Mouse (Mus musculus) kidney, adult 11 months (tissue): ENCODE measurements around the gene Tmbim1.

Experiments used
- DNase-seq: peaks from one replicate; pipeline ENCODE4 v3.0.0; 2022

Gene Tmbim1

DNA sequence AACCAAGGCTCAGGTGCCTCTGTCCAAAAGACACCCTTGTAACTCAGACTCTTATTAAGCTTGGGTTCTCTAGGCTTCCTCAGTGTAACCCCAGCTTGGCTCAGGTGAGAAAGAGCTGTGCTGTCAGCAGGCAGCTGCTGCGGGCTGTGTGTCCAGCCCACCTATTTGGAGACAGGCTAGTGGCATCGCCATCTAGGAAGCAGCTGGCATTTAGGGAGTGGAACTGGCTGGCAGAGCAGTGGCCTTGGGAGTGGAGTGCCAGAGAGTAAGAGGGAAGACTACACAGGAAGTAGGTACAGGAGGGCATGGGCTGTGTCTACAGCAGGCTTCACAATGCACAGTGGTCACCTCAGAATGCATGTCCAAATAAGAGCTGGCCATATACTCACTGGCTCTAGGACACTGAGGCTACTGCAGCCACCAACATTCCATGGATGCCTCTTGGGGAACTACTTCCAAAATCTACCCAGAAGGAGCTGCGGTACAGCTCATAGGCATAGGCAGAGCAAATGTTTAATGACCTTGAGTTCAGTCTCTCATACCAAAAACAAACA is 11.3 kb downstream of the Tmbim1 start:
- no peak for DNase-seq

DNA sequence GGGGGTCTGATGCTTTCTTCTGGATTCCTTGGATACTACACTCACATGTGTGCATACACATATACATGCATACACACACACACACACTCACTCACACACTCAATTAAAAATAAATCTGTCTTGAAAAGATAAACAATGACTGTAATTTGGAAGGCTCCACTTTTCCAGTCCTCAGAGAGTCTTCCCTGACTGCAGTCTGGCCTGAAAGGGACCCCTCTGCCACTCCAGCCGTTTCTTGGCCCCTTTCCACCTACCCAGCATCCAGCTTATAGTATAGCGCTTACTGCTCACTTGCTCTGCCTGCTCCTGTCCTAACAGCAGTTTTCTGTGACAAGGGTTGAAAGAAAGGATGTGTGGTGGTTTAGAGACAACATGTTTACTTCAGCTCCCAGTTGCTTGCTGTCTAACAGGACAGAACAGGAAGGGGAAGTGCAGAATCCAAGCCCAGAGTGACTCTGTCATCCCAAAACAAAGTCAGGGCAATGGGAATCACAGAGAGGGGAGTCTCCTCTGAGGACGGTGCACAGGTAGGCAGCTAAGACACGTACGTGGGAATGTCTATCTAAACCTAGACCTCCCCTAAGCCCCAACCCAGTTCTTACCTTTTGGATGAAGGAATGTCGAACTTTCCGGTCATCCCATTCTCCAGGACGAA is 12.0 kb downstream of the Tmbim1 start:
- DNase-seq = no peak

DNA sequence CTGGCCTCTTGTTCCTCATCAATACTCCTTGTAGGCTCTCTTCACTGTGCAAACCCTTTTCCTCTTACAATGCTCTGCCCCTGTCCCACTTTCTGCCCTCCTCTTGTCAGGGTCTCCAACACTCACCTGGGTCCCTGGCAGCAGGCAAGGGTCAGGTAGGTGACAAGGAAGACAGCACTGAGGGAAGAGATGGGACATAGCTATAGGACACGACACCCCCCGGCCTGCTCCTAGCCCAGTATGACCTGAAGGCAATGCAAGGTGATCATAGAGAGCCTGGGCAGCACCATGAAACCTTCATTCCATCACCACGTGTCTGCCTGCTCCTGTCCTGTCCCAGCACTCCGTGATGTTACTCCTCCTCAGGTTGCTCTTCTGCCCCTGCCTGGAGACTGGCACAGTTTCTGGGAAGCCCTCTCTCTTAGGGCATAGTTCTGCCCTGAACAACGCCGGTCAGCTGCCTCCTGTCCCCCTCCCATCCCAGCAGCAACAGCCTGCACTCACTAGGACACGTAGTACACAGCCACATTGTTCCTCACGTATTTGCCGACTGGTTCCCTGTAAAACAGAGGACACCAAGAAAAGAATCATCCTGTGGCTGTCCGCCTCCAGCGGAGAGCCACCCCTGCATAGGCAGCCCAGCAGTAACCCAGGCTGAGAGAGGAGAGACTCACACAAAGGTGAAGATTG is 12.9 kb downstream of the Tmbim1 start:
- no peak for DNase-seq

DNA sequence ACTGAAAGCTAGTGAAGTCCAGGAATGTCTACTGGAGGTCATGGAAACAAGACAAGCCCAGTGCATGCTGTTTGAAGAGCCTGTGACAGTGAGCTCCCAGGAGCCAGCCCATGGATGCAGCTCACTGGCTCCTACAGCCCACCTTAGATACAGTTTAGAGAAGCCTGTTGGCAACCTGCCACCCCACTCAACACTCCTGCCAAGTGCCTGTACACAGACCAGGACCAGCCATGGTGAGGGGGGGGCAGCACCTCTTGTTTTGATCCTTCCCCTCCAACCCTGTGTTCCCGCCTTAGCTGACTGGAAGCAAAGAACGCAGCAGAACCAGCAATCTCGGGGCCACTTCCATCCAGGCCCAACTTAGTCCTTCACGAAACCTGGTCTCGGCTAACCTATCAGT is 15.3 kb downstream of the Tmbim1 start:
- DNase-seq = no peak

DNA sequence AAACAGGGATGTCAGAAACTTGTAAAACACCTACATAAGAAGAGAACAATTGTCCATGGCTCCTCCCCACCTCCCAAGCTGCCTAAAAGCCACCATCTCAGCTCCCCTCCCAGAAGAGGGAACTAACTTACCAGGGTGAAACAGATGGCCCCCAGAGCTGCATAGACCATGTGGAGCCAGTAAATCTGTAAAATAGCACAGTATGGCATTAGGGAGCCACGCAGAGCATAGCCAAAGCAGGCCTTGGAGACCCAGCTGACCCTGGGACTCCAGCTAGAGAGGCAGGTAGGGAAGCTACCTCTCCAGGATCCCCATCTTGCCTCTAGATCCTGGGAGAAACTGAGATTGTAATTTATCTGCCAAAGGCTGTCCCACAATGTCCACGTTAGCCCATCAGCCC is 15.7 kb downstream of the Tmbim1 start:
- no peak for DNase-seq

DNA sequence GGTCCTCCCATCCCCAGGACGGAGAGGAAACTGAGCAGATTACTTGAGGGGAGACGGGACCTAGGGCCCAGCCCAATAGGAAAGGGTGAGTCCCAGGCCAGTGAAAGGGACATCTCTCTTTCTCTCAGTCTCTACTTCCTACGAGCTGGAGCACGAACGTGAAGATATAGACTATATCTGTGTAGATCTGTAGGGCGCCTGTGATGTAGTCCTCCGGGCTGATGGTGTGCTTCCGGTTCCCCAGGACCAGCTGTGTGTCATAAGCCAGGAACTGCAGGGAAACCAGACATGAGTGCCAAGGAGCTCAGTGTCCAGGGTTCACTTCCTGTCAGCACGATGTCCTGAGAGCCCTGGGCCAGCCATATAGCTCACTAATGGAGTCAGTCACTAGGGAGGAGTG is 16.2 kb downstream of the Tmbim1 start:
- DNase-seq = no peak

DNA sequence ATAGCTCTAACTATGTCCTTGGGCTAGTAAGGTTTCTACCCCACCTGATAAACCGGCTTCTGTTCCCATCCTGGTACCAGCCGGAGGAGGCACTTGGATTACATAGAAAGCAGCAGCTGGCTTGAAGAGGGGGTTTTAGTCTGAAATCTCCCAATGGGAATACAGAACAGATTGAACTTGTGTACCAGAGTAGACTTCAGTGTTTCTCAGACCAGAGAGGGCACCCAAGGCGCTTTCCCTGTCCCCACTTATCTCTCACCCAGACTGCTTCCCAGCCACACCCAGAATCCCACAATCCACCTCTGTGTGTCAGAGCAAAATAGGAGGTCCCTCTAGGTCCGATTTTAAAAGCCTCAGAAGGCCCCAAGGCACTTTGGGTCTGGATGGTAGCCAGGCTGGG is 17.1 kb downstream of the Tmbim1 start:
- DNase-seq = no peak

DNA sequence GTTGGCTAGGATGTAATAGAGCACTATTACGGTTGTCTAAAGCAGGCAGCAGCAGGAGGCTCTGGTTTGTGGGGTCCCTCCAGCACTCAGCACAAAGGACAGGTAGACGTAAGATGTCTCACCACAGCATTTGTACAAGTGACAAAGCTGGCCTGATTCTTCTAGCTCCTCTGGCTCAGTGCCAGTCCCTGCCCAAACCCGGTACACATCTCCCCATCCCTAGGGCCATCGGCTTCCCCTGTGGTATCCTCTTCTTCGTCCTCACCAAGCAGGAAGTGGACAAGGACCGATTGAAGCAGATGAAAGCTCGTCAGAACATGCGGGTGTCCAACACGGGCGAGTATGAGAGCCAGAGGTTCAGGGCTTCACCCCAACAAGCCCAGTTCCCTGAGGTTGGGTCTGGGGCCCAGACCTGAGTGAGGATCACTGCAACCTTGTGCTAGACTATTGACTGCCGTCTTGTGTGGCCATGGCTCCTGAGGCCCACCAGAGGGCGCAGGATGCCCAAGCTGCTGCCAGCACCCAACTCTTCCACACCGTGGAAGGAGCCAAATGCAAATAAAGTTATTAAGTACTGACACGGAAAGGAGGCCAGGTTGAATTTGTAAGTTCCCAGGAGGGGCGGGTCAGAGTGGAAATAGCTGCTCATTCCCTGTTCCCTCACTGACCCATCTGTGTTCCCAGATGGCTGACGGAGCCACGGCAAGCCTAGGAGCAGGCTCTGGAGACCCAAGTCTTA is 18.4 kb downstream of the Tmbim1 start:
- DNase-seq = peak; percentile 46

DNA sequence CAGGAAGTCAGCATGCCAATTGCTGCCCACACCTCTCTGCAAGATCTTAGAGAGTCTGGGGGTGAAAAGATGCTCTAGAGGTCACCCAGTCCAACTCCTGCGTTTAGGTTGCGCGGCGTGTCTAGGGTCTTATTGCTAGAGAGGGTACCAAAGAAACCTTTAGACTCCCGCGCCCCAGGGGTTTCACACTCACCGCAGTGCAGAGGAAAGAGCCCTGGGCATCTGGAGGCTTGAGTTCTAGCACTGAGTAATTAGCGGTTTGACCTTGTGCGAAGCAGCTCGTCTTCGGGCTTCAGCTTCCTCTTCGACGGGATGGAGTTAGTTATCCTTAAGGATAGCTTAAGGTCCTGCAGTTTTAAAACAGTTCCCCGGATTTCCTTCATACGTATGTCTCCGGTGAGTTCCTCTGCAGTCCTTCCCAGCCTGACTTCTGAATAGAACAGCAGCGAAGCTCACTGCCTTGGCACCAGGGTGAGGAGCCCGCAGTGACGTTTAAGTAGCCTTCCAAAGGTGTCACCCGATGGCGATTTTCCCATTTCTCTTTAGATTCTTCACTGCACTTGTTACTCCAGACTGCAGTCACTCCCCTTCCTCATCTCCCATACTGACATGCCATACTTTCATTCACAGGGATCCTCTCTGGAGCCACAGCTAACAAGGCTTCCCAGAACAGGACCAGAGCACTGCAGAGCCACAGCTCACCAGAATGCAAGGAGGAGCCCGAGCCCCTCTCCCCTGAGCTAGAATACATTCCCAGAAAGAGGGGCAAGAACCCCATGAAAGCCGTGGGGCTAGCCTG is 20.0 kb downstream of the Tmbim1 start:
- DNase-seq = no peak

DNA sequence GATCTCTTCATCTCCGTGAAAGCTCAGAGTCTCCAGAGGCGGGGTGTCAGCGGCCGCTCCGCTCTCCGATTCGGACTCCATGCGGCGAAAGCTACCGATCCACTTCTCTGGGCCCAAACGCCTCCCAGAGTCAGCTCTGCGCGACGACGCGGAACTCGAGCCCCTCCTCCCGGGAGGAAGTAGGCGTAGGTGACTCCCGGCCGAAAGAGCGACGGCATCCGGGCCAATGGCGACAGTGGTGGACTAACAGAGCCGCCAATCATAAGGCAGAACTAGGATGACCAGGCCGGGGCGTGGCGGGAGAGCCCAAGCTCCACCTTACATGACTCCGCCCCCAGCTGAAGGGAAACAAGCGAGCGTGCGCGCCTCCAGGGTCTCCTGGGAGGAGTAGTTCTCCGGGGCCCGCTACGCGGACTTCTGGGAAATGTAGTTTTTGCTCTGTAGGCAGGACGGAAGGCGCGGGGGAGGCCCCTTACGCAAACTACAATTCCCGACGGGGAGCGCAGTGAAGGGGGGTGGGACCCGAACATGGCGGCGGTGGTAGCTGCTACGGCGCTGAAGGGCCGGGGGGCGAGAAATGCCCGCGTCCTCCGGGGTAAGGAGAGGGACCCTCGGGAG is 20.8 kb downstream of the Tmbim1 start, which contains the start of the genes Aamp and Pnkd:
Gene Aamp, minus strand, starts transcription at position 196 of the 618 bp plus-strand sequence.
Gene Pnkd, plus strand, starts transcription at position 388 of the 618 bp plus-strand sequence.
- DNase-seq = peak; percentile 100

DNA sequence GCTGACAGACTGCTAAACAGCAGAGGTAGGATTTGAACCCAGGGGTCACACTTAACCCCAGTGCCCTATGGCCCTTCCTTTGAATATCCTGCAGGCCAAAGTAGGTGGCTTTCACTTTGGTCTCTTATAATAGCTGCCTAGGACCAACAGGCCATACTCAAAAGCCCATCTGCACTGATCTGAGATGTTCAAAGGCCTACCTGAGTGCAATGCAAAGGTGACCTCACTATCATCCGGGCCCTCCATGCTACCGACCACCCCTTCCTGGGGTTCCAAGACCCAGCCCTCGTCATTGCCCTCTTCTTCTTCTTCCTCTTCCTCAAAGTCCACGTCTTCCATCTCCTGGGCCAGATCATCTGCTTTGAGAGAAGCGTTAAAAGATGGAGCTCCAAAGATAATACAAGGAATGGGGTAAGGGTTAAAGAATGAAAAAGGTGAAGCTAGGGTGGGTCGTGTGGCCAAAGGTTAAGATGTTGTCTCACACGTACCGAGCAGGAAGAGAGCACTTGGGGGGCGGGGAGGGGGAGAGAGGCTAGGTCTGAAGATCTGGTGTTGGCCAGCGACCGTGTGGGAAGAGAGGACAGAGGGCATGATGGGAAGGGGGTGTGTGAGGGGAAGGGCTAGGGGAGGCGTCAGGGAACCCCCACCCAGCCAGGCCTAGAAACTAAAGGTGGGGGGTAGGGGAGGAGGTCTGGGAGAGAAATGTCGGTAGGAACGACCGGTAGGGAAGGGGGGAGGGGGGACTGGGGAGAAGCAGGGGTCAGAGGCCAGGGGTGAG is 21.5 kb downstream of the Tmbim1 start:
- peak; percentile 76 for DNase-seq

DNA sequence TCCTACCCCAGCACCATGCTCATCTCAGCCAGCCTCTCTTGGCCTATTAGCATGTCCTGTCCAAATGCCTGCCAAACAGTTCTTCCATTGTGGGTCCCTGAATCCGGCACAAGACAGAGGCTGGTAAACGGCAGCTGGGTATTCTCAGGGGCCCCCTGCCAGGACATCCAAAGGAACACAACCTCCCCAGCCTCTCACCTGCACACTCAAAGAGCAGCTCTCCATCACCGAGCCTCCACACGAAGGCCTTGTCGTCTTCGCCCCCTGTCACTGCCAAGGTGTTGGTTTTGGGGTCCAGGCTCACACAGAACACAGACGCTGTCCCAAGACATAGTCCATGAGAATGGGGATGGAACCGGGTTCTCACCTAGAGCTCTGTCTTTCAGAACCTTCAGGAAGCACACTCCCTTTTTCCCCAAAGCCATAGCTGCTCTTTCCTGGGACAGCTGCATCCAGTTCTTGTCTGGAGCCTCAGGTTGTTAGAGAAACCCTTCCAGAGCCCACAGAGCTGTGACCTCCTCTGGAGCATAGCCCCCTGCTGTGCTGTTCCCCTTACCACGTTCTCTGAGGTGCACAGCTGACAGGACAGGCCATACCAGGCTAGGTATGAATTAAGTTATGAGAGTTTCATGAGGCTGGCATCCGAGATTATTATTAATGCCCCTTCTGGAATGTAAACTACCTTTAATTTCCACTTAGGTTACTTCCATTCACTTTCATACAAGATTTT is 22.4 kb downstream of the Tmbim1 start:
- no peak for DNase-seq

DNA sequence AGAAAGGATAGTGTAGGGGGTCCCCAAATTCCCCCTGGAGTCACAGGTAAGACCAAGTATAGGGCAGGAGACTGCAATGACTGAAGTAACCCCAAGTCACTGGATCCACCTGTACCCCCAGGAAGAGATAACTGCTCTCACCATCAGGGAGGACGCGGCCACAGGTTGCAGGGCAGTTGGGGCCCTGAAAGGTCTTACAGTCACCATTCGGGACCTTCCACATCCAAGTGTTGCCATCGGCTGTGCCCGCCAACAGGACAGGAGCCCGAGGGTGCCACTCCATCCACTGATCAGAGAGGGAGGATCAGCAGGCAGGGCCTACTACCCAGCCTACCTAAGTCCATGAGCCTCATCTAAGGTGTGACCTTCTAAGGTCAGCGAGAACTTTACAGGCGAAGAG is 23.5 kb downstream of the Tmbim1 start:
- DNase-seq = no peak

DNA sequence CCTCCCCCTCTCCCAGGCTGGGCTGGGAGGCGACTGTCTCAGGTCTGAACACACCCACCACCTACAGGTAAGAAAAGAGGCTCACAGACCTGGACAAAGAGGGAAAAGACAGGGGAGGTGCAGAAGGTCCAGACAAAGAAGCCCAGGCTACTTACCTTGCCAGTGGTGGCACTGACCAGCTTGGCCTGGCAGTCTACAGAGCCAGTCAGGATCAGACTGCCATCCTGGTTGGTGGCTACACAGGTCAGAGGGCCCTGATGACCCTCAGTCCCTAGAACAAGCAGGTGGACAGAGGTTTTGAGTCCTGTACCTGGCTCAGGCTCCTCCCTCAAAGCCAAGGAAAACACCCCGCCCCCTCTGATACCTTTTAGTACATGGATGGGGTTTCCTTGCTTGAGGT is 24.1 kb downstream of the Tmbim1 start:
- no peak for DNase-seq

DNA sequence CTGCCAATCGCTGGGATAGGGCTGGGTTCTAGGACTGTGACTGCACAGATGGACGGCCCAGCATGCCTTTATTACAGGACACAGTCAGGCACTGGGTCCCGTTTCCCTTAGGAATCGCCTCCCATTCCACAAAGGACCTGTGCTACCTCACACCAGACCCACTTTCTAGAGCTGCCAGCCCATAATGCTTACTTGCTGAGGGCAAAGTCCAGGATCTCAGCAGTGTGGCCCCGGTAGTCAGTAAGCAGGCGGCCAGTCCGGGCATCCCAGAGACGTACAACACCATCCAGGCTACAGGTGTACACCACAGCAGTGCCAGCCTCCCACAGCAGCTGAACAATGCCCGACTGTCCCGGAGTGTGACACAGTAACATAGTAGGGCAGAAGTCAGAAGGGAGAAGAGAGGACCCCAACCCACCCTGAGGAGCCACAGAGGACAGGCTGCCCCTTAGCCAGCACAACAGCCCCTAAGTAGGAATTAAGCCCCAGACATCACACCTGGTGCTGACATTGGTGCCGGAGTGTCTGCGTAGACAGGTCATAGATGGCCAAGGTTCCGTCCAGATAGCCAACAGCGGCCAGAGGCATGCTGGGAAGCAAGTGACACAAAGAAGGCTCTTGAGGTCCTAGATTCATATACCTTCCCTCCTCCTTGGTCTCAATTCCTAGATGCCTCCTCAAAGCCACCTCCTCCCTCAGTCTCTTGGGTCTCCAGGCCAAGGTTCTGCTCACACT is 24.7 kb downstream of the Tmbim1 start:
- no peak for DNase-seq

DNA sequence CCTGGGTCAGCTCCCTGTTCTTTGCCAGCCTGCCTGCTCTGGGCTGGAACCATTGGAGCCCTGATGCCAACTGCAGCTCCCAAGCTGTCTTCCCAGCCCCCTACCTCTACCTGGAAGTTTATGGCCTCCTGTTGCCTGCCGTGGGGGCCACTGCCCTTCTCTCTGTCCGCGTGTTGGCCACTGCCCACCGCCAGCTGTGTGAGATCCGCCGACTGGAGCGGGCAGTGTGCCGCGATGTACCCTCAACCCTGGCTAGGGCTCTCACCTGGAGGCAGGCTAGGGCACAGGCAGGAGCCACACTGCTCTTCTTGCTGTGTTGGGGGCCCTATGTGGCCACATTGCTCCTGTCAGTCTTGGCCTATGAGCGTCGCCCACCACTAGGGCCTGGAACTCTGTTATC is 26.4 kb downstream of the Tmbim1 start:
- no peak for DNase-seq

DNA sequence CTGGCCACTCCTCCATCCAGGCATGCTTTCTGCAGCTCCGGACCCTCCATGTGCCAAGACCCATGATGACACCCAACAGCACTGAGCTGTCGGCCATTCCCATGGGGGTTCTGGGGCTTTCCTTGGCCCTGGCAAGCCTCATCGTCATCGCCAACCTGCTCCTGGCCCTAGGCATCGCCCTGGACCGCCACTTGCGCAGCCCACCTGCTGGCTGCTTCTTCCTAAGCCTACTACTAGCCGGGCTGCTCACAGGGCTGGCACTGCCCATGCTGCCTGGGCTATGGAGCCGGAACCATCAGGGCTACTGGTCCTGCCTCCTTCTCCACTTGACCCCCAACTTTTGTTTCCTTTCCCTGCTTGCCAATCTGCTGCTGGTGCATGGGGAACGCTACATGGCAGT is 26.9 kb downstream of the Tmbim1 start, which contains the start of gene Gpbar1:
Gene Gpbar1, plus strand, starts transcription at position 13 of the 400 bp plus-strand sequence.
- DNase-seq = no peak

DNA sequence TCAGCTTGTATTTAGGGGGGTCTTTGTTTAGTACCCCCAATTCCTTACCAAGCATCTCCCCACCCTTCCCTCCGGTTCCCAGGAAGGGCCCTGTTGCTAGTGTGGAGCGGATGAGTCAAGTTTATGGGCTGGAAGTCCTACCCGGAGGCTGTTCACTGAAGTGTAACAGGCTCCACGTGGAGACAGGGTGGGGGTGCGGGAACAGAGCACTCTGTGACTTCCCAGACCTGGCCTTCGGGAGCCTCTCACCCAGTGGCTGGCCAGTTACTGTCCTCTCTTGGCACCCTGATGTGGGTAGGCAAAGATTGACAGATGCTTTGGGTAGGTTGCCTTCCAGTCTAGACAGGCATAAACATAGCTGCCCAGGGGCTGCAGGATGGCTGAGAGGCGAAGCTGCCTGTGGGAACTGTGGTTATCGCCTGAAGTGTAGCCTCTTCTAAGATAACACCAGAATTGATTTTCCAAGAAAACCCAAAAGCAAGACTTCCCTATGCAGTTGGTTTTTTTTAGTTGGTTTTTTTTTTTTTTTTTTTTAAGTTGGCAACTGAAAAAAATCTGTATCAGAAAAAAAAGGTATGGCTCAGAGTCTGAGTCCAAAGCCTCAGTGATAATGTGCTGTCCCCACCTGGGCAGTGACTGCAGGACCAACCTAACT is 27.4 kb downstream of the Tmbim1 start:
- DNase-seq = peak; percentile 79

DNA sequence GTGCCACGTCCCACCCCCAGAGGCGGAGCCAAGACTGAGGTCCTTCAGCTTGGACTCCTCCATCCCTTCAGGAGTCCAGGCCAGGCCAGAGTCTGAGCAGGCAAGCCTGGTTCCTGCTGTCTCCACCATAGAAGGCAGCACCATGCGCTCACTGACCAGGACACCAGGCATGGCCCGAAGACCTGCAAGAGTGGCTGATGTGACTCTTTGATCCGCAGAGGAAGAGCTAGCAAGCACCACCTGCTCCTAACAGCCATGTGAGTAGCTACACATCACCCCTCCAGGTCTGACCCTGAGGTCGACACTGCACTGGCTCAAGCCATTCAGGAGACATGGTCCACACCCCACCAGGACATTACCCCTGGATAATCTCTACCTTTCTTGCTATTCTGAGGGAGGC is 28.4 kb downstream of the Tmbim1 start:
- DNase-seq = no peak
